Mouse (Mus musculus): Measurements from ENCODE around the gene Babam1. TPM values are rescaled to one million over a fixed set of nuclear protein-coding genes. Genes with fewer than 3 reads are reported as not detected.

The Babam1 gene
- polyA plus RNA-seq, 1 experiment from 2014 or later: 82.6 TPM

GRCm38 (mm10) chr8:71383860-71384259 lies 12.8 kb upstream of the Babam1 start:
- H3K4me3 ChIP-seq: no peak overlapping the region
- H3K9ac ChIP-seq: no peak overlapping the region
- 37% methylated on average over 2 of the region's 3 CpGs for WGBS (ENCODE audit: insufficient replicate concordance)
- H3K27ac ChIP-seq: peak overlapping the region; percentile 69
- H3K27me3 ChIP-seq (replicated peaks): peaks cover 44% of the 10 kb centered on the region
- H3K9me3 ChIP-seq (replicated peaks): no peaks in the 10 kb centered on the region
- ATAC-seq: no peak
- peaks cover 44% of the 10 kb centered on the region for H3K4me1 ChIP-seq
- H3K36me3 ChIP-seq: no peaks in the 10 kb centered on the region
- peak overlapping the region; percentile 95 for H3K4me2 ChIP-seq

GRCm38 (mm10) chr8:71385212-71385835 lies 11.3 kb upstream of the Babam1 start:
- H3K27ac ChIP-seq: no peak overlapping the region
- ATAC-seq: no peak

GRCm38 (mm10) chr8:71388267-71388666 lies 8.4 kb upstream of the Babam1 start:
- no peak overlapping the region for H3K27ac ChIP-seq
- H3K36me3 ChIP-seq: no peaks in the 10 kb centered on the region
- H3K9me3 ChIP-seq (replicated peaks): no peaks in the 10 kb centered on the region
- H3K4me2 ChIP-seq: no peak overlapping the region
- H3K9ac ChIP-seq: no peak overlapping the region
- no peak for ATAC-seq
- H3K4me3 ChIP-seq: no peak overlapping the region
- peaks cover under 1% of the 10 kb centered on the region; the same call in 1 of the 2 replicates for H3K27me3 ChIP-seq (replicated peaks)
- H3K4me1 ChIP-seq: peaks cover 11% of the 10 kb centered on the region
- 35% methylated on average over 1 of the region's 1 CpGs for WGBS (ENCODE audit: insufficient replicate concordance)

More at GRCm38 (mm10) chr8:71385212-71385835, 11.3 kb upstream of the Babam1 start:
- WGBS (ENCODE audit: insufficient replicate concordance): 61% methylated on average over 12 of the region's 12 CpGs
- H3K4me3 ChIP-seq: no peak overlapping the region
- no peaks in the 10 kb centered on the region for H3K9me3 ChIP-seq (replicated peaks)
- no peaks in the 10 kb centered on the region for H3K36me3 ChIP-seq
- no peak overlapping the region for H3K9ac ChIP-seq
- peaks cover 29% of the 10 kb centered on the region for H3K27me3 ChIP-seq (replicated peaks)
- peaks cover 30% of the 10 kb centered on the region for H3K4me1 ChIP-seq
- H3K4me2 ChIP-seq: no peak overlapping the region

- Histone ChIP-seq H3K4me3 (no peak overlapping the region), H3K27me3 (replicated peaks) (no peaks in the 10 kb centered on the region), H3K4me1 (peaks cover 26% of the 10 kb centered on the region), H3K36me3 (no peaks in the 10 kb centered on the region), H3K4me2 (no peak overlapping the region), H3K27ac (no peak overlapping the region), H3K9me3 (replicated peaks) (no peaks in the 10 kb centered on the region), H3K9ac (no peak overlapping the region)
- WGBS (ENCODE audit: insufficient replicate concordance): 66% methylated on average over 2 of the region's 2 CpGs
- no peak for ATAC-seq
These were observed 5.0 kb upstream of the Babam1 start for GRCm38 (mm10) chr8:71391696-71392095.

GRCm38 (mm10) chr8:71392391-71392790 lies 4.3 kb upstream of the Babam1 start:
- Histone ChIP-seq H3K4me2 (no peak overlapping the region), H3K9me3 (replicated peaks) (no peaks in the 10 kb centered on the region), H3K4me1 (peaks cover 29% of the 10 kb centered on the region), H3K27ac (no peak overlapping the region), H3K4me3 (no peak overlapping the region), H3K27me3 (replicated peaks) (no peaks in the 10 kb centered on the region), H3K9ac (no peak overlapping the region), H3K36me3 (no peaks in the 10 kb centered on the region)
- WGBS (ENCODE audit: insufficient replicate concordance): 59% methylated on average over 5 of the region's 5 CpGs
- no peak for ATAC-seq

GRCm38 (mm10) chr8:71392871-71393270 lies 3.8 kb upstream of the Babam1 start:
- no peak for ATAC-seq
- 13% methylated on average over 3 of the region's 3 CpGs for WGBS (ENCODE audit: insufficient replicate concordance)
- H3K27me3 ChIP-seq (replicated peaks): no peaks in the 10 kb centered on the region

GRCm38 (mm10) chr8:71394481-71394880 lies 2.2 kb upstream of the Babam1 start:
- H3K9me3 ChIP-seq (replicated peaks): no peaks in the 10 kb centered on the region
- H3K36me3 ChIP-seq: peaks cover 14% of the 10 kb centered on the region
- no peaks in the 10 kb centered on the region for H3K27me3 ChIP-seq (replicated peaks)
- H3K4me1 ChIP-seq: peaks cover 35% of the 10 kb centered on the region
- ATAC-seq: no peak
- no peak overlapping the region for H3K27ac ChIP-seq
- WGBS (ENCODE audit: insufficient replicate concordance): 72% methylated on average over 7 of the region's 7 CpGs
- peak overlapping the region; percentile 3; the same call in 1 of the 2 replicates for H3K4me2 ChIP-seq
- no peak overlapping the region for H3K4me3 ChIP-seq
- no peak overlapping the region for H3K9ac ChIP-seq

More at GRCm38 (mm10) chr8:71392871-71393270, 3.8 kb upstream of the Babam1 start:
- H3K4me3 ChIP-seq: 0 out of 2 replicates have a peak overlapping the region, but pooled peaks have one; percentile 5
- no peaks in the 10 kb centered on the region for H3K9me3 ChIP-seq (replicated peaks)
- no peak overlapping the region for H3K27ac ChIP-seq
- peaks cover 34% of the 10 kb centered on the region for H3K4me1 ChIP-seq
- no peak overlapping the region for H3K9ac ChIP-seq
- H3K36me3 ChIP-seq: no peaks in the 10 kb centered on the region
- H3K4me2 ChIP-seq: peak overlapping the region; percentile 49

- peak overlapping the region; percentile 19; the same call in 1 of the 2 replicates for H3K4me2 ChIP-seq
These were observed 1.6 kb upstream of the Babam1 start for GRCm38 (mm10) chr8:71395071-71395470.

GRCm38 (mm10) chr8:71395629-71396028 lies 1.0 kb upstream of the Babam1 start, which contains the start of gene Ushbp1:
Ushbp1 (minus strand) TSS chr8:71395802.
- Histone ChIP-seq H3K36me3 (peaks cover 24% of the 10 kb centered on the region), H3K27me3 (replicated peaks) (no peaks in the 10 kb centered on the region), H3K9ac (peak within 1 kb of the TSS; percentile 86), H3K4me3 (peak within 1 kb of the TSS; percentile 91), H3K9me3 (replicated peaks) (no peaks in the 10 kb centered on the region), H3K27ac (peak within 1 kb of the TSS; percentile 77), H3K4me1 (peaks cover 35% of the 10 kb centered on the region), H3K4me2 (peak within 1 kb of the TSS; percentile 90)
- WGBS (ENCODE audit: insufficient replicate concordance): 59% methylated on average over 9 of the region's 9 CpGs
- no peak for ATAC-seq

More at GRCm38 (mm10) chr8:71395071-71395470, 1.6 kb upstream of the Babam1 start:
- Histone ChIP-seq H3K4me1 (peaks cover 35% of the 10 kb centered on the region), H3K9me3 (replicated peaks) (no peaks in the 10 kb centered on the region), H3K27me3 (replicated peaks) (no peaks in the 10 kb centered on the region), H3K27ac (no peak overlapping the region), H3K4me3 (no peak overlapping the region), H3K36me3 (peaks cover 19% of the 10 kb centered on the region), H3K9ac (no peak overlapping the region)
- ATAC-seq: no peak
- WGBS (ENCODE audit: insufficient replicate concordance): 67% methylated on average over 10 of the region's 10 CpGs

- H3K9me3 ChIP-seq (replicated peaks): no peaks in the 10 kb centered on the region
- H3K36me3 ChIP-seq: peaks cover 31% of the 10 kb centered on the region
- no peak overlapping the region; the same call in 1 of the 2 replicates for H3K27ac ChIP-seq
- H3K27me3 ChIP-seq (replicated peaks): no peaks in the 10 kb centered on the region
- H3K4me2 ChIP-seq: peak overlapping the region; percentile 90
- peaks cover 34% of the 10 kb centered on the region for H3K4me1 ChIP-seq
- H3K9ac ChIP-seq: peak overlapping the region; percentile 86
- 72% methylated on average over 12 of the region's 12 CpGs for WGBS (ENCODE audit: insufficient replicate concordance)
- peak overlapping the region; percentile 91 for H3K4me3 ChIP-seq
- ATAC-seq: no peak
These were observed 1.0 kb downstream of the Babam1 start for GRCm38 (mm10) chr8:71397701-71398100.

GRCm38 (mm10) chr8:71400826-71401225 lies 4.2 kb downstream of the Babam1 start:
- peaks cover 43% of the 10 kb centered on the region for H3K36me3 ChIP-seq
- H3K4me3 ChIP-seq: no peak overlapping the region
- H3K4me1 ChIP-seq: peaks cover 35% of the 10 kb centered on the region
- H3K9me3 ChIP-seq (replicated peaks): no peaks in the 10 kb centered on the region
- 85% methylated on average over 2 of the region's 2 CpGs for WGBS (ENCODE audit: insufficient replicate concordance)
- H3K27ac ChIP-seq: no peak overlapping the region
- no peak overlapping the region for H3K9ac ChIP-seq
- no peak for ATAC-seq
- no peaks in the 10 kb centered on the region for H3K27me3 ChIP-seq (replicated peaks)
- no peak overlapping the region for H3K4me2 ChIP-seq

- Histone ChIP-seq H3K4me2 (no peak overlapping the region), H3K36me3 (peaks cover 43% of the 10 kb centered on the region), H3K9ac (no peak overlapping the region), H3K4me3 (no peak overlapping the region), H3K9me3 (replicated peaks) (no peaks in the 10 kb centered on the region), H3K4me1 (peaks cover 30% of the 10 kb centered on the region), H3K27ac (no peak overlapping the region), H3K27me3 (replicated peaks) (no peaks in the 10 kb centered on the region)
- no peak for ATAC-seq
These were observed 4.8 kb downstream of the Babam1 start for GRCm38 (mm10) chr8:71401454-71401853.

All from liver, embryonic 12.5 days (tissue).